Mouse (Mus musculus) liver, embryonic 13.5 days (tissue): Measurements from ENCODE around the gene 1700012P22Rik. TPM values are rescaled to one million over a fixed set of nuclear protein-coding genes. Genes with fewer than 3 reads are reported as not detected.

Experiments
- ATAC-seq: fragments of 200-750 bp; cut with Nextera tagmentation; 2 replicates; pipeline ENCODE4 v1.8.0; 2017; ENCODE audit warnings: low read depth, mild to moderate bottlenecking, moderate number of reproducible peaks, moderate library complexity
- DNase-seq: peaks from one replicate; pipeline ENCODE4 v3.0.0; 2022
- H3K27ac ChIP-seq: fragments of 300-500 bp; sonication (generic); 2 replicates; pipeline ENCODE4 v1.5.1; 2015; ENCODE audit warnings: moderate library complexity, mild to moderate bottlenecking, inconsistent platforms
- H3K27me3 ChIP-seq: fragments of 300-500 bp; sonication (generic); 2 replicates; pipeline ENCODE4 v1.6.1; 2015; ENCODE audit warnings: mild to moderate bottlenecking, inconsistent platforms
- H3K36me3 ChIP-seq: fragments of 300-500 bp; sonication (generic); 2 replicates; pipeline ENCODE4 v1.6.1; 2015; ENCODE audit warnings: mild to moderate bottlenecking, inconsistent platforms
- H3K4me1 ChIP-seq: fragments of 300-500 bp; sonication (generic); replicated peaks from 2 replicates; pipeline ENCODE4 v1.6.1; 2015; ENCODE audit warnings: inconsistent platforms
- H3K4me2 ChIP-seq: fragments of 300-500 bp; sonication (generic); 2 replicates; pipeline ENCODE4 v1.6.1; 2015; ENCODE audit warnings: inconsistent platforms, mild to moderate bottlenecking, moderate library complexity
- H3K4me3 ChIP-seq: fragments of 300-500 bp; sonication (generic); replicated peaks from 2 replicates; pipeline ENCODE4 v1.5.1; 2015; ENCODE audit warnings: mild to moderate bottlenecking, inconsistent platforms
- H3K9ac ChIP-seq: fragments of 300-500 bp; sonication (generic); 2 replicates; pipeline ENCODE4 v1.6.1; 2015; ENCODE audit warnings: mild to moderate bottlenecking, inconsistent platforms
- H3K9me3 ChIP-seq: fragments of 300-500 bp; sonication (generic); replicated peaks from 2 replicates; pipeline ENCODE4 v1.6.1; 2016; ENCODE audit warnings: inconsistent platforms
- WGBS: fragments of 180-500 bp; shearing (Covaris S2); methylation state at CpG from one replicate; pipeline ENCODE4 v1.1.7; 2015; ENCODE audit not compliant: insufficient replicate concordance; 5-methylcytosine and 5-hydroxymethylcytosine counted together
- polyA plus RNA-seq: library from polyadenylated mRNA; unstranded; fragments of >200 nt; fragmentation: Nextera tagmentation; extraction: Ambion mirVana; gene quantifications from 2 replicates; pipeline ENCODE4 v1.2.1, GENCODE M21; 2015

The 1700012P22Rik gene
- not detected in 2 replicates for polyA plus RNA-seq

GRCm38 (mm10) chr4:144438672-144439071 lies at the start of gene 1700012P22Rik:
TSS of gene 1700012P22Rik (minus strand) at chr4:144438772.
- ATAC-seq, result no peak

GRCm38 (mm10) chr4:144468091-144468490 lies 29.5 kb upstream of the 1700012P22Rik start:
- DNase-seq (no peak), ATAC-seq (no peak)
- H3K4me1 ChIP-seq, result no peaks in the 10 kb centered on the region
- H3K27me3 ChIP-seq, result no peaks in the 10 kb centered on the region
- H3K9ac ChIP-seq, result no peak overlapping the region
- H3K27ac ChIP-seq, result no peak overlapping the region
- no peak overlapping the region for H3K4me3 ChIP-seq
- no peaks in the 10 kb centered on the region; the same call in 1 of the 2 replicates for H3K9me3 ChIP-seq
- H3K4me2 ChIP-seq, result no peak overlapping the region
- H3K36me3 ChIP-seq, result no peaks in the 10 kb centered on the region
- 25% methylated on average over 1 of the region's 1 CpGs for WGBS

More at GRCm38 (mm10) chr4:144438672-144439071, at the start of gene 1700012P22Rik:
- Histone ChIP-seq H3K9ac (no peak within 1 kb of the TSS), H3K4me2 (no peak within 1 kb of the TSS), H3K9me3 (no peaks in the 10 kb centered on the region), H3K27ac (no peak within 1 kb of the TSS), H3K27me3 (no peaks in the 10 kb centered on the region), H3K4me1 (no peaks in the 10 kb centered on the region), H3K36me3 (no peaks in the 10 kb centered on the region), H3K4me3 (no peak within 1 kb of the TSS)
- no peak for DNase-seq

- no peak overlapping the region for H3K27ac ChIP-seq
- DNase-seq (no peak), ATAC-seq (no peak)
- H3K4me2 ChIP-seq, result no peak overlapping the region
- WGBS, result 58% methylated on average over 2 of the region's 2 CpGs
- H3K36me3 ChIP-seq, result no peaks in the 10 kb centered on the region
- H3K9me3 ChIP-seq, result no peaks in the 10 kb centered on the region; the same call in 1 of the 2 replicates
- H3K27me3 ChIP-seq, result no peaks in the 10 kb centered on the region
- no peaks in the 10 kb centered on the region for H3K4me1 ChIP-seq
- no peak overlapping the region for H3K4me3 ChIP-seq
- H3K9ac ChIP-seq, result no peak overlapping the region
These were observed 26.6 kb upstream of the 1700012P22Rik start for GRCm38 (mm10) chr4:144465206-144465605.

- ATAC-seq, result no peak
- H3K4me1 ChIP-seq, result no peaks in the 10 kb centered on the region
- WGBS, result 43% methylated on average over 3 of the region's 3 CpGs
- no peaks in the 10 kb centered on the region; the same call in 1 of the 2 replicates for H3K9me3 ChIP-seq
- no peaks in the 10 kb centered on the region for H3K36me3 ChIP-seq
- H3K27me3 ChIP-seq, result no peaks in the 10 kb centered on the region
- no peak within 1 kb of the TSS for H3K4me2 ChIP-seq
- no peak within 1 kb of the TSS for H3K4me3 ChIP-seq
- H3K9ac ChIP-seq, result no peak within 1 kb of the TSS
- H3K27ac ChIP-seq, result no peak within 1 kb of the TSS
- no peak for DNase-seq
These were observed 25.1 kb upstream of the 1700012P22Rik start, which contains the start of gene Aadacl3 for GRCm38 (mm10) chr4:144463656-144464055. TSS of gene Aadacl3 (minus strand) at chr4:144463756.

- Histone ChIP-seq H3K36me3 (no peaks in the 10 kb centered on the region), H3K27me3 (no peaks in the 10 kb centered on the region), H3K4me1 (no peaks in the 10 kb centered on the region), H3K9ac (no peak within 1 kb of the TSS), H3K4me2 (no peak within 1 kb of the TSS), H3K27ac (no peak within 1 kb of the TSS), H3K4me3 (no peak within 1 kb of the TSS), H3K9me3 (0 out of 2 replicates have a peak, but pooled peaks cover 5% of the 10 kb centered on the region)
- ATAC-seq (no peak), DNase-seq (no peak)
- WGBS, result 47% methylated on average over 2 of the region's 2 CpGs
These were observed 14.6 kb upstream of the 1700012P22Rik start, which contains the start of gene Gm9944 for GRCm38 (mm10) chr4:144453217-144453616. TSS of gene Gm9944 (minus strand) at chr4:144453317.

- DNase-seq (no peak), ATAC-seq (no peak)
- H3K27ac ChIP-seq, result no peak overlapping the region
- no peaks in the 10 kb centered on the region for H3K36me3 ChIP-seq
- no peaks in the 10 kb centered on the region for H3K9me3 ChIP-seq
- no peak overlapping the region for H3K9ac ChIP-seq
- H3K4me1 ChIP-seq, result no peaks in the 10 kb centered on the region
- 42% methylated on average over 2 of the region's 2 CpGs for WGBS
- H3K4me2 ChIP-seq, result no peak overlapping the region
- no peak overlapping the region for H3K4me3 ChIP-seq
- no peaks in the 10 kb centered on the region for H3K27me3 ChIP-seq
These were observed 10.0 kb upstream of the 1700012P22Rik start for GRCm38 (mm10) chr4:144448546-144448945.

DNA sequence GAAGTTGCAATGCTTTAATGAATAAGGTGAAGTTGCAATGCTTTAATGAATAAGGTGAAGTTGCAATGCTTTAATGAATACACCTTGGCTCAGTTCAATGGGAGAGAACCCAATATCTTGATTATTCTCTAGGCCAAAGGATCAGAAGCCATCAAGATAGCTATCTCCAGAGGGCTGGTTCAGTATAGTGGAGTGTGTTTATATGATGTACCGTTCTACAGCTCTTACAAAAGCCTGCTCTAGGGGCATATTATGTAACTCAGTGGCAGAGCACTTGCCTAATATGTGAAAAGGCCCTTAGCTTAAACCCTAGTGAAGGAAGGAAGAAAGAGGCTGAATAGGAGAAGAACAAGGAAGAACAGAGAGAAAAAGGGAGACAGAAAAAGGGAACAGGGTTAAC lies 3.0 kb upstream of the 1700012P22Rik start:
- Histone ChIP-seq H3K36me3 (no peaks in the 10 kb centered on the region), H3K27ac (no peak overlapping the region), H3K9ac (no peak overlapping the region), H3K9me3 (no peaks in the 10 kb centered on the region), H3K4me2 (no peak overlapping the region), H3K4me3 (no peak overlapping the region), H3K4me1 (no peaks in the 10 kb centered on the region), H3K27me3 (no peaks in the 10 kb centered on the region)
- DNase-seq (no peak), ATAC-seq (no peak)
- WGBS, result 68% methylated on average over 1 of the region's 1 CpGs

DNA sequence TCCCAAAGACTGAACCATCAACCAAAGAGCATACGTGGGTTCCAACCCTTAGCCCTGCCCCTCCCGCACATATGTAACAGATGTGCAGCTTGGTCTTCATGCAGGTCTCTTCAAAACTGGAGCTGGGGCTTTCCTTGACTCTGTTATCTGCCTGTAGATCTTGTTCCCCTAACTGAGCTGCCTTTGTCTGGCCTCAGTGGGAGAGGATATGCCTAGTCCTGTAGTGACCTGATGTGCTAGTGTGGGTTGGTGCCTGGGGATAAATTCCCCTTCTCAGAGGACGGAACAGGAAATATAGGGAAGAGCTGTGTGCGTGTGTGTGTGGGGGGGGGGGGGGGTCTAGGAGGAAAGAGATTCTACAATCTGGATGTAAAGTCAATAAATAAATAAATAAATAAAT lies 2.5 kb upstream of the 1700012P22Rik start:
- H3K4me1 ChIP-seq, result no peaks in the 10 kb centered on the region
- H3K36me3 ChIP-seq, result no peaks in the 10 kb centered on the region
- H3K4me3 ChIP-seq, result no peak overlapping the region
- H3K9me3 ChIP-seq, result no peaks in the 10 kb centered on the region
- no peak overlapping the region for H3K4me2 ChIP-seq
- no peak for DNase-seq
- no peaks in the 10 kb centered on the region for H3K27me3 ChIP-seq
- no peak overlapping the region for H3K9ac ChIP-seq
- no peak for ATAC-seq
- 61% methylated on average over 4 of the region's 4 CpGs for WGBS
- H3K27ac ChIP-seq, result no peak overlapping the region

- ATAC-seq, result no peak
- DNase-seq, result no peak
- H3K4me2 ChIP-seq, result no peak overlapping the region
- WGBS, result 80% methylated on average over 5 of the region's 5 CpGs
- no peaks in the 10 kb centered on the region for H3K4me1 ChIP-seq
- no peaks in the 10 kb centered on the region for H3K36me3 ChIP-seq
- H3K4me3 ChIP-seq, result no peak overlapping the region
- H3K9me3 ChIP-seq, result no peaks in the 10 kb centered on the region
- H3K27me3 ChIP-seq, result no peaks in the 10 kb centered on the region
- H3K9ac ChIP-seq, result no peak overlapping the region
- H3K27ac ChIP-seq, result no peak overlapping the region
These were observed 5.4 kb downstream of the 1700012P22Rik start for GRCm38 (mm10) chr4:144433216-144433615.

GRCm38 (mm10) chr4:144430723-144431122 lies 7.8 kb downstream of the 1700012P22Rik start:
- Histone ChIP-seq H3K9me3 (no peaks in the 10 kb centered on the region), H3K4me2 (no peak overlapping the region), H3K4me3 (no peak overlapping the region), H3K27ac (no peak overlapping the region), H3K9ac (no peak overlapping the region), H3K27me3 (no peaks in the 10 kb centered on the region), H3K36me3 (no peaks in the 10 kb centered on the region), H3K4me1 (no peaks in the 10 kb centered on the region)
- WGBS, result 60% methylated on average over 2 of the region's 2 CpGs
- DNase-seq (no peak), ATAC-seq (no peak)

- no peaks in the 10 kb centered on the region for H3K9me3 ChIP-seq
- WGBS, result 21% methylated on average over 3 of the region's 3 CpGs
- DNase-seq, result no peak
- no peaks in the 10 kb centered on the region for H3K4me1 ChIP-seq
- no peak for ATAC-seq
- H3K27ac ChIP-seq, result no peak overlapping the region
- no peaks in the 10 kb centered on the region for H3K27me3 ChIP-seq
- no peak overlapping the region for H3K9ac ChIP-seq
- H3K4me2 ChIP-seq, result no peak overlapping the region
- H3K36me3 ChIP-seq, result no peaks in the 10 kb centered on the region
- no peak overlapping the region for H3K4me3 ChIP-seq
These were observed 9.7 kb downstream of the 1700012P22Rik start for GRCm38 (mm10) chr4:144428868-144429267.

DNA sequence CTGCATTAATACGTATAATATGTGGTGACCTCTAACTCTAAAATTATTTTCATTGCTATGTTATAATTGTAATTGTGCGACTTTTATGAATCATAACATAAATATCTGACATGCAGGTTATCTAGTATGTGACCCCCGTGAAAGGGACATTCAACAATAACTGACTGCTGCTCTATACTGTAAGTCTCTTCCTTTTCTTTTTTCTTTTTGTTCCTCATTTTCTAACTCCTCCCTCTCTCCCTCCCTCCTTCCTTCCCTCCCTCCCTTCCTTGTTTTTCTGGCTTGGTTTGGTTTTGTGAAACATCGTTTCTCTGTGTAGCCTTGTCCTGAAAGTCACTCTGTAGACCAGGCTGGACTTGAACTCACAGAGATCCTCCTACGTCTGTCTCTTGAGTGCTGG lies 14.0 kb downstream of the 1700012P22Rik start:
- Histone ChIP-seq H3K9me3 (no peaks in the 10 kb centered on the region), H3K4me2 (no peak overlapping the region), H3K4me1 (no peaks in the 10 kb centered on the region), H3K27ac (no peak overlapping the region), H3K9ac (no peak overlapping the region), H3K4me3 (no peak overlapping the region), H3K36me3 (no peaks in the 10 kb centered on the region), H3K27me3 (no peaks in the 10 kb centered on the region)
- 41% methylated on average over 5 of the region's 5 CpGs for WGBS
- no peak for DNase-seq
- no peak for ATAC-seq
